Mouse (Mus musculus) heart, embryonic 15.5 days (tissue): Measurements from ENCODE around the gene Olfm3. TPM values are rescaled to one million over a fixed set of nuclear protein-coding genes. Genes with fewer than 3 reads are reported as not detected.

Source experiments
- ATAC-seq: fragments of 200-750 bp; cut with Nextera tagmentation; replicated peaks from 2 replicates; pipeline ENCODE4 v1.8.0; 2017; ENCODE audit warnings: low read depth, moderate TSS enrichment; ENCODE audit not compliant: insufficient number of reproducible peaks, insufficient read depth, low FRiP score
- H3K27ac ChIP-seq: fragments of 300-500 bp; sonication (generic); 2 replicates; pipeline ENCODE4 v1.5.1; 2015; ENCODE audit warnings: mild to moderate bottlenecking, inconsistent platforms
- H3K27me3 ChIP-seq: fragments of 300-500 bp; sonication (generic); 2 replicates; pipeline ENCODE4 v1.6.1; 2015; ENCODE audit warnings: inconsistent platforms
- H3K36me3 ChIP-seq: fragments of 300-500 bp; sonication (generic); 2 replicates; pipeline ENCODE4 v1.6.1; 2015; ENCODE audit warnings: mild to moderate bottlenecking, inconsistent platforms
- H3K4me1 ChIP-seq: fragments of 300-500 bp; sonication (generic); replicated peaks from 2 replicates; pipeline ENCODE4 v1.6.1; 2015; ENCODE audit warnings: inconsistent platforms
- H3K4me2 ChIP-seq: fragments of 300-500 bp; sonication (generic); 2 replicates; pipeline ENCODE4 v1.6.1; 2015; ENCODE audit warnings: inconsistent platforms, mild to moderate bottlenecking, moderate library complexity
- H3K4me3 ChIP-seq: fragments of 300-500 bp; sonication (generic); 2 replicates; pipeline ENCODE4 v1.5.1; 2015; ENCODE audit warnings: mild to moderate bottlenecking, inconsistent platforms
- H3K9ac ChIP-seq: fragments of 300-500 bp; sonication (generic); 2 replicates; pipeline ENCODE4 v1.6.1; 2015; ENCODE audit warnings: mild to moderate bottlenecking, inconsistent platforms
- H3K9me3 ChIP-seq: fragments of 300-500 bp; sonication (generic); replicated peaks from 2 replicates; pipeline ENCODE4 v1.6.1; 2016; ENCODE audit warnings: inconsistent platforms
- WGBS: fragments of 180-500 bp; shearing (Covaris S2); methylation state at CpG from one replicate; pipeline ENCODE4 v1.1.7; 2015; ENCODE audit warnings: mixed read lengths; 5-methylcytosine and 5-hydroxymethylcytosine counted together
- polyA plus RNA-seq: library from polyadenylated mRNA; unstranded; fragments of >200 nt; fragmentation: Nextera tagmentation; extraction: Ambion mirVana; gene quantifications from 2 replicates; pipeline ENCODE4 v1.2.1, GENCODE M21; 2015

The Olfm3 gene
- polyA plus RNA-seq, 1 experiment from 2014 or later: not detected

DNA sequence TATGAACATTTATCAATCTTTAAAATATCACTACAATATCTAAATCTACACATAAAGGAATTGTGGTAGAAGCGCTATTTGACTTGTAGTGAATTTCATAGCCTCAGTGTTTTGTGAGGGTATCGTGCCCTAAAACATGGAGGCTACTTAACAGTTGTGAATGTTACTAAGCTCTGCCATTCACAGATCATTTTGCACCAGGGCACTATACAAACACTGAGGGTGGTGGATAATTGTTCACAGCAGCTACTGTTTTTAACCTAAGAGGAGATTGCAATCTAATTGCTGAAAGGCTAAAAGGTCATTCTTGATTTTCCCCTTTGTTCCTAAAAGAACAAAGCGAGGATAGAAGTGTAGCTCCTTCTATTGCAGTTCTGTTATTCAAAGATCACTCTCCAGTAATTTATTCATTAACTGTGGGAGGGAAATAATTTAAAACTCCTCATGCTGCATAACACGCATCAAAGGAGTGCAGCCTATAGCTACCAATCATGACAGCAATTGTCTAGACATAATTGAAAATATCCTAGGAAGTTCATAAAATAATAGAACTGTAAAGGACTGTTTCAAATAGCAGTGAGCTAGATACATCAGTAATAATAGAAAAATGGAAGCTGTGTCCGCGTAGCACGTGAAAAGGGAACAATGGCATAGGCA is 55.6 kb downstream of the Olfm3 start:
- H3K4me3 ChIP-seq: no peak overlapping the region
- ATAC-seq: no peak
- no peak overlapping the region for H3K27ac ChIP-seq
- no peak overlapping the region for H3K9ac ChIP-seq
- no peaks in the 10 kb centered on the region for H3K4me1 ChIP-seq
- no peak overlapping the region for H3K4me2 ChIP-seq
- H3K9me3 ChIP-seq: no peaks in the 10 kb centered on the region
- no peaks in the 10 kb centered on the region for H3K36me3 ChIP-seq
- 80% methylated on average over 7 of the region's 7 CpGs for WGBS
- no peaks in the 10 kb centered on the region for H3K27me3 ChIP-seq

DNA sequence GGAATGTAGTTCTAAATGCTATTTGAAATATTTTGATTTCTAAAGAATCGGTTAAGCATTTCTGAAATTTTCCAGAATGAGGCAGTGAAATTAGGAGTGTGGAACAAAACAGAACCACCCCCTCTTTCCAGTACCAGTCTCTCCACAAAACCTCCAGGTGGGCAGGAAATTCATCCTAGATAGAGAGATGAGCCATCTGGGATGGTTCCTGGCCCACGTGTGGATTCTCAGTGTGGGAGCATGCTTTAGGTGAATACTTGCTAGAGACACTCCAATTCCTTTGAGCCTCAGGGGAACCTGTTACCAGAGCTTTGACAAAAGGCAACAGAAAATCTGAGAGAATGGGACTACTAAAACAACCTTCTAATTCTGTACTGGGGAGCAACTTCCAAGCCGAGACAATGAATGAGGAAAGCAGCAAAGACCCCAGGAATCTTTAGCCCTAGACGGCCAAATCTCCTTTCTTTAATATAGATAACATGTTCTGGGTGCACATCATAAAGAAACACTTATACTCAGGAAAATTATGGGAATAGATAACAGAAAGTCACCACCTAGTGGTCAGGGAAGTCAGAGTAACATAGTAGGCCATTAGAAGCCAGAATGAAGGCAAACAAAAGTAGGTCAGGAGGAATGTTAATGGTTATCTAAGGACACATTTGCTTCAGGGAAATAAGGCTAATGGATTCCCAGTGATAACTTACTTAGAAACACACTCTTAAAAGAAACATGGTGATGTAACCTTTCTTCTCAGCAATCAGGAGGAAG is 58.6 kb downstream of the Olfm3 start:
- Histone ChIP-seq H3K9ac (no peak overlapping the region), H3K4me3 (no peak overlapping the region), H3K27me3 (no peaks in the 10 kb centered on the region), H3K36me3 (no peaks in the 10 kb centered on the region), H3K9me3 (no peaks in the 10 kb centered on the region), H3K4me2 (no peak overlapping the region), H3K27ac (no peak overlapping the region), H3K4me1 (no peaks in the 10 kb centered on the region)
- WGBS: 61% methylated on average over 4 of the region's 4 CpGs
- ATAC-seq: no peak

DNA sequence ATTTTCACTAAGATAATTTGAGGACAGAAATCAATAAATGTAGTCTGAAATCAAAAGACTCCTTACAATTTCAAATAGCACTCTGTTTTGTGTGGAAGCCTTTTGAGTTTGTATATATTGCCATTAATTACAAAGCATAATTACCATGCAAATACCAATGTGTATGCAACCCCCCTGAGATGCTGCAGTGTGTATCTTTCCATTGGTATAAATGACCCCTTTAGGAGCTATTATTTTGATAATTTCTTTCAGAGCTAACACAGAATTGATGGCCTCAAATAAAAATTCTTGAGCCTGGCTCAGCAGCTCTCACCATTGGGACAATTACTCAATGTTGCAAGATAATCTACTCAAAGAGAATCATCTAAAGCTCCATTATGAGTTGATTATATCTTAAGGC is 67.3 kb downstream of the Olfm3 start:
- H3K9me3 ChIP-seq: no peaks in the 10 kb centered on the region
- no peak overlapping the region for H3K4me3 ChIP-seq
- H3K36me3 ChIP-seq: no peaks in the 10 kb centered on the region
- no peaks in the 10 kb centered on the region for H3K27me3 ChIP-seq
- H3K4me2 ChIP-seq: no peak overlapping the region
- no peak overlapping the region for H3K9ac ChIP-seq
- H3K4me1 ChIP-seq: no peaks in the 10 kb centered on the region
- no peak overlapping the region for H3K27ac ChIP-seq
- no peak for ATAC-seq

DNA sequence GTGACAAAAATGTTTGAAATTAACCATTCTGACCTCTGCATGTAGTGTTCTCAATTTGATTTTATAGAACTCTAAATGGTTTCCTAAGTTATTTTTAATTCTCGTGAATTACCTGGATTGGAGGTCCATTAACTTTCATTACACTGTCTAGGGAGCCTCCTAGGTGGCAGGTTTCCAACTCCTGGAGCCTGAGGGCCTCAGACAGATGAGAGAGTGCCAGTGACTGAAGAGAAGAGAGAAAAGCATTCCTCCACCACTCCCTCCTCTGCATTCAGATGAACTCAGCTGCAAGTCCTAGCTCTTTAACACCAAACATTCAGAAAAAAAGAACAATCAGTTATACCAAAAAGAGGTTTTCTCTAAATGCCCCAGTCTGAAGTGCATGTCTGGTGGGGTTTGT is 68.6 kb downstream of the Olfm3 start:
- Histone ChIP-seq H3K9me3 (no peaks in the 10 kb centered on the region), H3K27ac (no peak overlapping the region), H3K9ac (no peak overlapping the region), H3K27me3 (no peaks in the 10 kb centered on the region), H3K36me3 (no peaks in the 10 kb centered on the region), H3K4me3 (no peak overlapping the region), H3K4me2 (no peak overlapping the region), H3K4me1 (no peaks in the 10 kb centered on the region)
- no peak for ATAC-seq
- WGBS: 56% methylated on average over 1 of the region's 1 CpGs

DNA sequence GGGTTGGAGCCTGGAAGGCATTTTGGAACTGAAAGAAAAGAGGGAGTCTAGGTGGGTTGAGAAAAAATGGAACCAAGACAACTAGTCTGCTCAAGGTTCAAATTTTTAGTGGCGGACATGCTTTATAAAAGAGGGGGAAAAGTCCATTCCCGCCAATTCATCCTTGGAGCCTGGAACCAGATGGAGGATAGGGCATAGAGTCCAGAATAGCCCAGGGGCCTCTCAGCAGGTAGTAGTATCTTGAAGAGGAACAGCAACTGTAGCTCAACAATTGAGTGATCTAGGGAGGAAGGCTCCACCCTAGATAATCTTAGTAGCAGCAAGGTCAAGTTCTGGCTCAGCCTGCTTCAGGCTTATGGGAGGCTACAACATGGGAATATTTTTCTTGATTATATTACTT is 87.0 kb downstream of the Olfm3 start:
- 78% methylated on average over 2 of the region's 2 CpGs for WGBS

DNA sequence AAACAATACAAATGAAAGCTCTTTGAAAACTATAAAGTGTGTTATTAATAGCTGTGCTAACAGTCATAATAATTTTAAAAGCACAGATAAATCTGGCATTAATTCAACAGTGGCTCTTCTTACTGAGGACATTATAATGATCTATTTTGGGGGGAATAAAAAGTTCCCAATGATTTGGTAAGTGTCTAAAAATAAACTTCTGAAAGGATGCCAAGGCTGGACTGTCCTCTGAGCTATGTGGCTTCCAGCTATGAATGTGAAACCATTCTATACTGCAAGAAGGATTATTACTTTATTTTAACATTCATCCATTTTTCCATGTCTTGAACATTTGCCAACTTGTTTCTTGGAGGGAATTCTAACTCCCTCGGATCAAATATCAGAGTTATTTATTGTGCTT is 92.1 kb downstream of the Olfm3 start:
- H3K9ac ChIP-seq: no peak overlapping the region
- H3K36me3 ChIP-seq: no peaks in the 10 kb centered on the region
- no peaks in the 10 kb centered on the region for H3K9me3 ChIP-seq
- no peak overlapping the region for H3K4me3 ChIP-seq
- H3K4me1 ChIP-seq: 0 out of 2 replicates have a peak, but pooled peaks cover 3% of the 10 kb centered on the region
- no peak overlapping the region for H3K27ac ChIP-seq
- no peaks in the 10 kb centered on the region for H3K27me3 ChIP-seq
- H3K4me2 ChIP-seq: no peak overlapping the region
- 35% methylated on average over 1 of the region's 1 CpGs for WGBS
- ATAC-seq: no peak

More for the DNA sequence above, 87.0 kb downstream of the Olfm3 start:
- no peaks in the 10 kb centered on the region for H3K9me3 ChIP-seq
- H3K36me3 ChIP-seq: no peaks in the 10 kb centered on the region
- 0 out of 2 replicates have a peak, but pooled peaks cover 3% of the 10 kb centered on the region for H3K4me1 ChIP-seq
- no peak for ATAC-seq
- H3K27me3 ChIP-seq: no peaks in the 10 kb centered on the region
- no peak overlapping the region for H3K9ac ChIP-seq
- H3K27ac ChIP-seq: no peak overlapping the region
- no peak overlapping the region for H3K4me3 ChIP-seq
- no peak overlapping the region for H3K4me2 ChIP-seq

DNA sequence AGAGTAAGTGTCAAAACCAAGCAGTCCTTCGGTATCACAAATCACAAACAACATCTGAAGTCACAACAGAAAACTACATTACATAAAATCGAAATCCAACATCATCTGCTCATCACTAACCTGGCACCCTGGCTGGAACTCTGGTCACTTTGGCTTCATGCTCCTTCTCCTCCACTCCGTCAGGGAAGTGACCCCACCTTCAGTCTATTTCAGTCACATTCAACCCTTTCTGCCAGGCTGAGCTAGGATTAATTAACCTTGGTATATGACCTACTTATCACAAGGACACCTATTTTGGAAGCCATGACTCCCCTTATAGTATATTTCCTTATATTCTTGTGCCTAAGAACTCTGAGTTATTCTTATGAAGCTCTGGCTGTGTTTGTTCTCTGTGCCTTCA is 123.7 kb downstream of the Olfm3 start:
- H3K4me3 ChIP-seq: no peak overlapping the region
- no peaks in the 10 kb centered on the region for H3K27me3 ChIP-seq
- no peaks in the 10 kb centered on the region for H3K4me1 ChIP-seq
- H3K36me3 ChIP-seq: no peaks in the 10 kb centered on the region
- no peak overlapping the region for H3K9ac ChIP-seq
- 68% methylated on average over 3 of the region's 3 CpGs for WGBS
- H3K4me2 ChIP-seq: no peak overlapping the region
- no peaks in the 10 kb centered on the region for H3K9me3 ChIP-seq
- ATAC-seq: no peak
- H3K27ac ChIP-seq: no peak overlapping the region

DNA sequence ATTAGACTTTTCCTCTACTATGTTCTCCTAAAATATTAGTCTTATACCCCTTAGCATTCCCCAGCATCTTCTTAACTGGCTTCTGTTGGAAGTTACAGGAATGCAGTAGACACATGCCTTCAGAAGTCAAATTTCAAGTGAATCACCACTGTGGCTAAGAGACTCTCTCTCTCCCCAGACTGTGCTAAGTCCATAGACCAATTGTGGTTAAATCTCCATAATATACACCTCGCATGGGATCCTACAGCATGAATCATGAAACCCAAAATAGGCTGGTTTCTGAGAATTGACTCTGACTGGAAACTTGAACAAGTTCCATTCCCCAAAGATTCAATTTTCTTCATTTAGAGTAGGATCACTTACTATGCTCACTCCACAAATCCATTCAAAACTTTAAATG is 124.2 kb downstream of the Olfm3 start:
- H3K27me3 ChIP-seq: no peaks in the 10 kb centered on the region
- no peaks in the 10 kb centered on the region for H3K4me1 ChIP-seq
- H3K9me3 ChIP-seq: no peaks in the 10 kb centered on the region
- 79% methylated on average over 1 of the region's 1 CpGs for WGBS
- H3K9ac ChIP-seq: no peak overlapping the region
- no peak overlapping the region for H3K27ac ChIP-seq
- no peak overlapping the region for H3K4me3 ChIP-seq
- ATAC-seq: no peak
- H3K36me3 ChIP-seq: no peaks in the 10 kb centered on the region
- H3K4me2 ChIP-seq: no peak overlapping the region

DNA sequence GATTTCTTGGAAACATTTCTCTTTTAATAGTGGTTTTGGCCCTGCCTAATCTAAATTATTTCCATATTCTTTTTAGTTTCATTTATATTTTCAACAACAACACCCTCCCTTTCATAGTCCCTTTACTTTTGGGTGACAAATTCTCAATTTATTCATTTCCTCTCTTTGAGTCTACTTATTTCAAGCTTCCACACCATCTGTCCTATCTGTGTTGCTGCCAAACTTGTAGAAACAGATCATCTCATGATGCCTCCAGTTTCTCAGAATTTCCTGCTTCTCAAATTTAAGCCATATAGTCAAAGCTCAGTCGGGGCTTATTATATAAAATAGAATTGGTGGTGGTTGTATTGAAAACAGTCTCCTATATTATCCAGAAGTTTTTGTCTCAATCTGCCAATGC is 124.7 kb downstream of the Olfm3 start:
- Histone ChIP-seq H3K9ac (no peak overlapping the region), H3K4me3 (no peak overlapping the region), H3K4me1 (no peaks in the 10 kb centered on the region), H3K36me3 (no peaks in the 10 kb centered on the region), H3K27me3 (no peaks in the 10 kb centered on the region), H3K9me3 (no peaks in the 10 kb centered on the region), H3K4me2 (no peak overlapping the region), H3K27ac (no peak overlapping the region)
- no peak for ATAC-seq
- 71% methylated on average over 1 of the region's 1 CpGs for WGBS

DNA sequence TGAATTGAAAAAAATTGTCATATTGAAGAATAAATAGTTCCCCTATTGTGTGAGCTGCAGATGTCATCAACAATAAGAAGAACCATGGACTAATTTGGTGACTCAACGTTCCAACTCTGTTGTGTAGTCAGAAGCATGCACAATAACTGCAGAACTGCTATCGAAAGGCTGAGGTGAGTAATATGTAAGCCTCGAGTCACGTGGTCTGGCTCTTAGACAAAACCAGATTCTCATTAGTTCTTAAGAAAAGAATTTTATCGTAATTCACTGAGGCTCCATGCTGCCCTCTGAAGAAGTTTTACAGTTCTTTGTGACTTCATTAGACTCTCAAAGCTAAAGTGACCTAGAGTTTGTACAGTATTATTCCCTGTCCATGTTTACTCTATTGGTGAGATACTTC is 145.2 kb downstream of the Olfm3 start:
- no peak for ATAC-seq
- WGBS: 84% methylated on average over 5 of the region's 5 CpGs

DNA sequence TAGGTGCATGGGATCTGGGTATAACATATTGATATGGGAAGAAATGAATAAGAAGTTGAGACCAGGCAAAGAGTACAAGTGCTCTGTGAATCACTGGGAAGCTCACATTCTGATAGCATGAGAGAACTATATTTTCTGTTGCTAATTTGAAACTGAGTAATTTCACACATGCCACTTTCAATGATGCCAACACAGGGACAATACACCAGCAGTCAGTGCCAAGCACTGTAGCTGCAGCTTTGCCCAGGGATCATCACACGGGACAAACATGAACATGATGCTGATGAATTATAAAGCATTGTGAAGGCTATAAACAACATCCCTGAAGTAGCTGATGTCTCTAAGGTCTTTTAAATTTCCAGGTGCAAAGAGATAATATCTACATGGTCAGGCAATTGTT is 161.0 kb downstream of the Olfm3 start:
- no peak for ATAC-seq
- no peak overlapping the region for H3K9ac ChIP-seq
- H3K27me3 ChIP-seq: no peaks in the 10 kb centered on the region
- no peak overlapping the region for H3K4me3 ChIP-seq
- H3K4me2 ChIP-seq: no peak overlapping the region
- H3K27ac ChIP-seq: no peak overlapping the region
- no peaks in the 10 kb centered on the region for H3K9me3 ChIP-seq
- H3K4me1 ChIP-seq: no peaks in the 10 kb centered on the region
- no peaks in the 10 kb centered on the region for H3K36me3 ChIP-seq
- 72% methylated on average over 1 of the region's 1 CpGs for WGBS

More for the DNA sequence above, 145.2 kb downstream of the Olfm3 start:
- H3K4me1 ChIP-seq: no peaks in the 10 kb centered on the region
- no peaks in the 10 kb centered on the region for H3K36me3 ChIP-seq
- H3K4me3 ChIP-seq: no peak overlapping the region
- no peaks in the 10 kb centered on the region for H3K9me3 ChIP-seq
- H3K4me2 ChIP-seq: no peak overlapping the region
- no peaks in the 10 kb centered on the region for H3K27me3 ChIP-seq
- no peak overlapping the region for H3K27ac ChIP-seq
- H3K9ac ChIP-seq: no peak overlapping the region
